Mouse (Mus musculus) thymus, postnatal 4 days (tissue): ENCODE results near the gene Oxtr.

Source experiments
- DNase-seq: peaks from one replicate; pipeline ENCODE4 v3.0.0; 2021

Gene Oxtr

DNA sequence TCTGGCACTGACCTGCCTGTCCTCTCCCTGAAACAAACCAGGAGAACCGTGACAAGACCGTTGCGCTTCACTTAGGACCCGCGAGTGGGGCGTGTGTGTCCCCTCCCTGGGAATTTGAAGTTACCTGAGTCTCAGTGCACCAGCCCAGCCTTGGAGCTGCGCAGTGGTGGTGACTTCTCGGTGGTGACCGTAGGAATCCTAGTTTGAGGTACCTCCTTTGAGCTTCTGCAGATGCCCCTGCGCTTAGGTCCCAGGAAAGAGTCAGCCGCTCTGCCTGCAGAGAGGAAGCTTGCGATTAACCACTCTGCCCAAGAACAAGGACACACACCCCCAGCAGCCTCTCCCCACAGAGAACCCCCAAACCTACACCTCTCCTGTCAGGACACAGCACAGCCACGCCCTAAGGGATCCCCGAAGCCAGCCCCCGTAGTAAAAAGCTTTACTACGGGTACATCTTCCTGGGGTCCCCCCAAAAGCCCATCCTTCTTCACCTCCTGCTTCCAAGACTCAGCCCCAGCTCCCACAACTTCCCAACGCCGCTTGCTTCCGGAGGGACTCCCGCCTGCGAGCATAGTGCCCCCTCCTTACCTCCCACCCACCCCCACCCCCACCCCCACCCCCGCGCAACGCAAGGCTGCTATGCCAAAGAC is at the start of gene Oxtr:
TSS of gene Oxtr (minus strand) at position 34 of the 650 bp plus-strand sequence.
- no peak for DNase-seq

- no peak for DNase-seq
Observed at GRCm38 (mm10) chr6:112525434-112525833, 35.7 kb upstream of the Oxtr start.

DNA sequence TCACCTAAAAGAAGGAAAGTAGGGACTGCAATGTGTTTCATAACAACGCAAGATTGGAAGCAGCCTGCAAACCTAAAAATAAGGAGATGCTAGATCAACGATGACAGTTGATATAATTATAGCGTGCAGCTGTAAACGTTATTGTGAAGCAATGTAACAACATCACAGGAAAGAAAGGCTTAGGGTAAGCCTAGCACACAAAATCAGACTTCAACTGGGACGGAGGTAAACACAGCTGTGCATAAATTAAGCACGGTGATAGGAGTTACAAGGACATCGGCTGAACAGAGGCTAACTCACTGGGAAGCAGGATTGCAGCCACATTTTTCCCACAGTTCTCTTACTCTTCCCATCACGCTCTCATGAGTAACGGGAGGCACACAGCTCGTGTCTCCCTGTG is 34.7 kb upstream of the Oxtr start:
- DNase-seq: no peak

DNA sequence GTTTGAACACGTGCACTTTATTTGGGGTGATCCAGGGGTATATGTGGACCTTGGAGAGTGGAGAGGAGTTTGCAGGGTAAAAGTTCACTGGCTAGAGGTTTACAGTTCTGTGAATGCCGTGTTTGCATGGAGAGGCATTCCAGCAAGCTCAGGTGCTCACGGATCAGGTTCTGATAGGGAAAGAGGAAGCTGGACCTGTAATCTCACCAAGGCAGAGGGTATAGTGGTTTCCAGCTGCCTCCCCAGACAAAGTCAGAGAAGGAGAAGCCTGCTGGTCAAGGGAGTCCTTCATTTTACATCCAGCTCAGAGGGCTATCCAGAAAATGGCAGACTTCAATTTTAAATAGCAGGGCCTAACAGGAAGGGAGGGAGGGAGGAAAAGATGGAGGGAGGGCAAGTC is 28.2 kb upstream of the Oxtr start:
- DNase-seq: no peak

DNA sequence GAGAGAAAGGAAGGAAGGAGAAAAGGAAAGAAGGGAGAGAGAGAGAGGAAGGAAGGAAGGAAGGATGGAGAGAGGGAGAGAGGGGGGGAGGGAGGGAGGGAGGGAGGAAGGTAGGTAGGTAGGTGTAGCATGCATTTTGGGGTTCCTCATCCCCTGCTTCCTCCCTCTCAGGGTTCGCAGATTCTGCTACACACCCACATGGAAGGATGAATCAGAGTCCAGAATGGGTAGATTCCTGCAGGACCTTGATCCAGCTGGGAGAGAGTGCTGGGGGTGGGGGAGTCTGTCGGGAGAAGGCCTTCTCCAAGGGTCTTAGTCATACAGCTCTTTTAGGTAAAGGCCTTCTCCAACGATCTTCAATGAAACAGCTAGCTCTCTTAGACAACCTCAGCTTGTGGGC is 27.8 kb upstream of the Oxtr start:
- no peak for DNase-seq

DNA sequence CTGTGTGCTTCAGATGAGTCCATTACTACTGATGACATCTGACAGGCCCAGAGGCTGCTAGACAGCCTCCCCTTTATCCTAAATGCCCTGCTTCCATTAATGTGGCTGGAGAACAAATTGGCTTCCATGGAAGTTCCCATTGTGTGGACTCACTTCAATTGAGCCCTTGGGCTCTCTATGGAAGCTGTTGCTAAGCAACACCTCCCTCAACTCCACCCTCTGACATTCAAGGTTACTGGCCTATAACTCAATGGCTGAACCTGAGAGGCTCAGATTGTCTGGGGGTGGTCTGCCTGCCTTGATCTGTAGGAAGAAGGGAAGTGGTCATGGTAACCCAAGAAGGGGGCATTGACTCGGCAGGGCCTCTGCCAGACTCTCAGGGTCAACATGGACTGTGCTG is 26.8 kb upstream of the Oxtr start:
- no peak for DNase-seq

DNA sequence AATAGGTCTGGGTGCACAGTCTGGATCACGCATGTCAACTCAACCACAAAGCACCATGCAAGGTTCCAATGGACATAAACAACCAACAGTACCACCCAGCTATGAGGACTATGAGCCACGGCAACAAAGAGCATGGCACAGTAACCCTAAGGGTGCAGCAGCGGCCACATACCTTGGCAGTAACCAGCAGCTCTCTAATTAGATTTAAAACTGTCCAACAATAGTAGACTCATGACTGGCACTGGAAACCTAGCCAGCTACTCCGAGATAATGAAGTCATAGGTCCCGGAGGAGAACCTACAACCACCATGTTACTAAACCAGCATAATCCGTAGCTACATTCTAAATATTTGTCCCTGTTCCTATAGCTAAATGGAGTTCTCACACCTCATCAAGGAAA is 24.8 kb upstream of the Oxtr start:
- DNase-seq: no peak

- no peak for DNase-seq
Observed at GRCm38 (mm10) chr6:112510346-112510745, 20.6 kb upstream of the Oxtr start.

DNA sequence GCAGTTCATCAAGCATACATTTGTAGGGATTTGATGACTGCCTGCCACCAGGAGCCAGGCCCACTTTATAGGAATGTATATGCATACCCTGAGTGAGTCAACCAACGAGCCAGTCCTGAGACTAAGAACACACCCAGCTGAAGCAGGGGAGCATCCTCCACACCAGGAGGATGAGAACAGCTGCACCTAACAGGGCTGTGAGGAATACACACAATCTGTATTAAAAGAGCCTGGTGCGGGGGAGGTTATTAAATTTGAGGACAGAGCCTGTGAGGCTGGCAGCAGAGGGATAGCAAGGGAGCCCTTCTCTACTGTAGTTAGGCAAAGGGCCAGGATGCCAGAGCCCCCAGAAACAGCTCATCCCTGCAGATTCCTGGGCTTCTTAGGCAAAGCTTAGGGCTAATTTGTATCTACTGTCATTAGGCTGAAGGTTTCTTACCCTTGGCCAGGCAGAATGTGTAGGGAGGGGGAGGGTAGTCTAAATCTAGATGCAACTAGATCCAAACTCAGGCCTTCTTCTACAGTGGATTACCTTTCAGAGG is 19.9 kb upstream of the Oxtr start:
- no peak for DNase-seq

DNA sequence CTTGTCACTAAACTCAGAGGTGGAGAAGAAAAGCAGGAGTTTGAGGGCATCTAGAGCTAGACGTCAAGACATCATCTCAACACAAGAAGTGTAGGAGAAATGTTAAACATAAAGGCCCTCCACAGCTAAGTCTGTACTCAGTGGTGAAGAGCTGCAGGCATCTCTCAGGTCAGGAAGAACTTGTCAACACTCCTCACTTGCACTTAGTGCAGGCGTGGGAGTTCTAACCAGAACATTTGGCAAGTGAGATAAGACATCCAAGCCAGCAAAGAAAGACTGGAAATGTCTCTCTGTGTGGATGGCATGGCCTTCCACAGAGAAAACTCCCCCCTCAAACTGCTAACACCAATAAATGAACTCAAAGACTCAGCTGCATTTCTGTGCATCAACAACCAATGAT is 17.9 kb upstream of the Oxtr start:
- DNase-seq: no peak

GRCm38 (mm10) chr6:112501156-112501555 is 11.4 kb upstream of the Oxtr start:
- no peak for DNase-seq

- DNase-seq: no peak
Observed at GRCm38 (mm10) chr6:112499456-112499855, 9.7 kb upstream of the Oxtr start.

- DNase-seq: no peak
Observed at GRCm38 (mm10) chr6:112498716-112499115, 9.0 kb upstream of the Oxtr start.

GRCm38 (mm10) chr6:112497456-112497855 is 7.7 kb upstream of the Oxtr start:
- DNase-seq: no peak

GRCm38 (mm10) chr6:112496291-112497060 is 6.7 kb upstream of the Oxtr start:
- no peak for DNase-seq

DNA sequence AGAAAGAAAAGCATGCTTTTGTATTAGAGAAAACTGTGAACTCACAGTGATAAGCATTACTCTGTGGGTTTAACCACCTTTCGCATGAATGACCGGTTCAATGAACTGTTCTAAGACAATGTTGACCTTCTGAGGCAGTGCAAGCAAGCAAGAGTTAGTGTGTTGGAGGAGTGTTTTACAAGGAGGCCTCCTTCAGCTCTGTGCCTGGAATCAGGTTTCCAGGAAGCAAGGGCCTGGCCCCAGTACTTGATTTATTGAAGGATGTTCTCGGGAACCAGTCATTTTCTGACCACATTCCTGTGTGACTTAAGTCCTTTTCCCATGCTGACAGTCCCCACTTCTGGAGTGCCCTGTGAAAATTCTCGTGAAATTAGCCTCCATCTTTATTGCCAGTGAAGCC is 5.5 kb upstream of the Oxtr start:
- no peak for DNase-seq

DNA sequence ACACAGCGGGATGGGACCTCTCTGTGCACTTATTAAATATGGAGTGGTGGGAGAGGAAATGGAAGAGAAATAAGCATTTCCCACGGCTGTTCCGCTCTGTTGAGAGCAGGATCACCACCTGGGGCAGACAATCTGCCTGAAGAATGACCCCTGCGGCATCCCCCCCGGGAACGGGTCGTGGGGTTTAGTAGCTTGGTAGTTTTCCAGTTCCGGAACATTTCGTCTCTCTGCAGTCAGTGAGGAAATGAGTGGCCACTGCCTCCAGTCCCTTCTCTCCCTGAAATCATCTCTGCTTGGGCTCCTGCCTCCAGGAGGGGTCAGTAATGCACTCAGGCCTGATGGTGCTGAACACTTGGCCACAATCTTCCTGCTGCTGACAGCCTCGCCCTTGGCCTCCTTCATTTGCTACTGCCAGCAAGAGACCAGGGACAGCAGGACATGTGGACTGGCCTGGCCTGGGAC is 4.9 kb upstream of the Oxtr start:
- DNase-seq: no peak

DNA sequence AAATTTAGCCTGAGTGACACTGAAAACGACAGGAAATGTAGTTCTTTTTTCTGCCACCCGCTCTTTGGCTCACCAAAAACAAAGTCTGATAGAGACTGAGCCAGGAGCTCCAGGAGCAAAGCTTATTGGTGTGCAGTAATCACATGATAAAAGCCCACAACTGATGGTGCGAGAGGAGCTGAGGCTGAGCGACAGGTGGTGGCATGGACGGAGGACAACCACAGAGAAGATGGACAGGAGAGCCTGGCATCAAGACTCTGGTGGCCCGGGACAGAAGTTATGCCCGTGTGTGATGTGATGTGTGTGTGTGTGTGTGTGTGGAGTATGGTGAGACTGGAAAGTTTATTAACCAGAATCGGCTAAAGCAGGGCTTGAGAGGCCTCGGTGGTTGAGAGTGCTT is 3.6 kb upstream of the Oxtr start:
- no peak for DNase-seq

- no peak for DNase-seq
Observed at GRCm38 (mm10) chr6:112492656-112493055, 2.9 kb upstream of the Oxtr start.

DNA sequence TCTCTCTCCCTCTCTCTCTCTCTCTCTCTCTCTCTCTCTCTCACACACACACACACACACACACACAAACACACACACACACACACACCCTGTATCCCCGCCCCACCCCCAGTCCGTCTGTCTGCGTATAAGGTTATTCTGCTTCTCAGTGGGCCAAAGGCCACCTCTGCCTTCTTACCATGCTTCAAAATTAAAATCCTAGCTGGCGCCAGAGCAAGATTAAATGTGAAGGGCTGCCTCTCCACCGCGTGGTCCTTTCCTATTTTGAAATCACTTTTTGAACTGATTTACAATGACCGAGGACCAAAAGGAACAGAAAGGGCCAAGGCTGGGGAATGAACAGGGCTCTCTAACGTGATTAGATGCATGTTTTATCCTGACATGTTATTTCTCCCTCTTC is 1.8 kb upstream of the Oxtr start:
- no peak for DNase-seq

- DNase-seq: peak; percentile 88
Observed at GRCm38 (mm10) chr6:112490625-112491242, 991 bp upstream of the Oxtr start.

DNA sequence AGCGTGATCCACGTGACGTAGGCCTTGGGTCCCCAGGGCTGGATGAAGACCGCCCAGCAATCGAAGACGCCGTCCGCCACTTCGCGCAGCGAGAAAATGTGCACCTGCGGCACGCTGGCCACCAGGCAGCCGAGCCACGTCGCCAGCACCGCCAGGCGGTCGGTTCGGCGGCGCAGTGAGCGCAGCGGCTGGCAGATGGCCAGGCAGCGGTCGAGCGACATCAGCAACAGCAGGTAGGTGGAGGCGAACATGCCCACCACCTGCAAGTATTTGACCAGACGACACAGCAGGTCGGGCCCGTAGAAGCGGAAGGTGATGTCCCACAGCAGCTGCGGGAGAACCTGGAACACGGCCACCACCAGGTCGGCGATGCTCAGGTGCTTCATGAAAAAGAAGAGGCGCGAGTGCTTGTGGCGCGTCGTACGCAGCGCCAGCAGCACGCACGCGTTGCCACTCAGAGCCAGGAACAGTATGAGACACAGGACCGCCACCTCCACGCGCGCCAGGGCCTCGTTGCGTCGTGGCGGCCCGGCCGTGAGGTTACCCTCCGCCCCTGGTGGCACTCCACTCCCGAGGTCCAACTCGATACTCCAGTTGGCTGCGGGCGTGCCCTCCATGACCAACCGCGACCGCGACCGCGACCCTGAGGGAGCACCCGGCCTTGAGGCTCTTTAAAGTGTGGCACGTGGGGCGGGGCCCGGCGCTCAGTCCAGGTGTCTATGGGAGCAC is 398 bp downstream of the Oxtr start:
- peak; percentile 20 for DNase-seq

DNA sequence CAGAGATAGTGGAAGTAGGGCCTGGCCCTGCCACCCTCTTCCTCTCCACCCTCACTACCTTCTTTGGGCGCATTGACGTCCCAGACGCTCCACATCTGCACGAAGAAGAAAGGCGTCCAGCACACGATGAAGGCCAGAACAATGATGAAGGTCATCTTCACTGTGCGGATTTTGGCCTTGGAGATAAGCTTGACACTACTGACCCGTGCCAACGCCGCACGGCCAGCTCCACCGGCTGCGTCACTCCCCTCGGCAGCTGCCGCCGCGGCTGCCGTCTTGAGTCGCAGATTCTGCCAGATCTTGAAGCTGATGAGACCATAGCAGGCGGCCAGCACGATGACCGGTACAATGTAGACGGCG is 942 bp downstream of the Oxtr start:
- no peak for DNase-seq
